Mouse (Mus musculus) midbrain, embryonic 14.5 days (tissue): Measurements from ENCODE around the gene Esr1. TPM values are rescaled to one million over a fixed set of nuclear protein-coding genes. Genes with fewer than 3 reads are reported as not detected.
"Not testable (repeated sequence)": the region's sequence is repeated elsewhere in the genome, so short reads cannot be mapped to it uniquely, and the experiment has no call there.

Experiments used
- ATAC-seq: fragments of 200-750 bp; cut with Nextera tagmentation; 2 replicates; pipeline ENCODE4 v1.8.0; 2017; ENCODE audit warnings: moderate number of reproducible peaks, moderate library complexity; ENCODE audit not compliant: low FRiP score, low TSS enrichment
- DNase-seq: peaks from one replicate; pipeline ENCODE4 v3.0.0-alpha.2; 2015
- H3K27ac ChIP-seq: fragments of 300-500 bp; sonication (generic); replicated peaks from 2 replicates; pipeline ENCODE4 v1.5.1; 2014; ENCODE audit warnings: mild to moderate bottlenecking, low read depth, low read length, moderate library complexity
- H3K27me3 ChIP-seq: fragments of 300-500 bp; sonication (generic); 2 replicates; pipeline ENCODE4 v1.6.1; 2014; ENCODE audit warnings: low read length, control low read depth, mixed read lengths; ENCODE audit not compliant: control insufficient read depth, insufficient read depth
- H3K36me3 ChIP-seq: fragments of 300-500 bp; sonication (generic); 2 replicates; pipeline ENCODE4 v1.6.1; 2014; ENCODE audit warnings: low read length, control low read depth; ENCODE audit not compliant: control insufficient read depth, insufficient read depth
- H3K4me1 ChIP-seq: fragments of 300-500 bp; sonication (generic); 2 replicates; pipeline ENCODE4 v1.6.1; 2014; ENCODE audit warnings: mild to moderate bottlenecking, antibody characterized with exemption, low read length, control low read depth; ENCODE audit not compliant: control insufficient read depth, insufficient read depth
- H3K4me2 ChIP-seq: fragments of 300-500 bp; sonication (generic); 2 replicates; pipeline ENCODE4 v1.6.1; 2014; ENCODE audit warnings: mild to moderate bottlenecking, low read length, moderate library complexity
- H3K4me3 ChIP-seq: fragments of 300-500 bp; sonication (generic); replicated peaks from 2 replicates; pipeline ENCODE4 v1.5.1; 2014; ENCODE audit warnings: low read depth, low read length
- H3K9ac ChIP-seq: fragments of 300-500 bp; sonication (generic); replicated peaks from 2 replicates; pipeline ENCODE4 v1.6.1; 2014; ENCODE audit warnings: mild to moderate bottlenecking, low read length, moderate library complexity
- H3K9me3 ChIP-seq: fragments of 300-500 bp; sonication (generic); 2 replicates; pipeline ENCODE4 v1.6.1; 2016; ENCODE audit warnings: low read length, control low read depth, mixed read lengths; ENCODE audit not compliant: control insufficient read depth
- WGBS: fragments of 180-500 bp; shearing (Covaris S2); extraction: QIAGEN DNeasy Blood & Tissue Kit; methylation state at CpG from one replicate; pipeline ENCODE4 v1.1.7; 2014; 5-methylcytosine and 5-hydroxymethylcytosine counted together
- polyA plus RNA-seq: library from polyadenylated mRNA; unstranded; fragments of >200 nt; fragmentation: Nextera tagmentation; extraction: Ambion mirVana; gene quantifications from 2 replicates; pipeline ENCODE4 v1.2.1, GENCODE M21; 2014

The Esr1 gene
- polyA plus RNA-seq, 1 experiment from 2014 or later: 0.30 TPM

- ATAC-seq (no peak), DNase-seq (no peak)
- no peak overlapping the region for H3K9ac ChIP-seq
- no peak overlapping the region for H3K27ac ChIP-seq
- H3K36me3 ChIP-seq: no peaks in the 10 kb centered on the region
- H3K27me3 ChIP-seq: no peaks in the 10 kb centered on the region
- no peak overlapping the region for H3K4me2 ChIP-seq
- no peak overlapping the region for H3K4me3 ChIP-seq
- no peaks in the 10 kb centered on the region for H3K9me3 ChIP-seq
- no peaks in the 10 kb centered on the region for H3K4me1 ChIP-seq
- 92% methylated on average over 2 of the region's 2 CpGs for WGBS
Observed at GRCm38 (mm10) chr10:4738311-4738710, 126.9 kb downstream of the Esr1 start.

DNA sequence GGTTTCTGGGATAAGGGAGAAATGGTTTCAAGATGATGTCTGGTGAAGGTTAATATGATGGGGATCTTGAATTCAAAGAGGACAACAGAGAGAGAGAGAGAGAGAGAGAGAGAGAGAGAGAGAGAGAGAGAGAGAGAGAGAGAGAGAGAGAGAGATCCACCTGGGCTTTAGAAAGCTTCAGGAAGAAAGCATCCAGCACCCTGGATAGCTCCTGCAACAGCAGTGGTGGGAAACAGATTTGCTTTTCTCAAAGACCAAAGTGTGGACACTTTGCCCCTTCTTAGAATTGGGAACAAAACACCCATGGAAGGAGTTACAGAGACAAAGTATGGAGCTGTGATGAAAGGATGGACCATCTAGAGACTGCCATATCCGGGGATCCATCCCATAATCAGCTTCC is 139.7 kb downstream of the Esr1 start:
- H3K27ac ChIP-seq, H3K4me2 ChIP-seq, H3K9ac ChIP-seq, DNase-seq, H3K9me3 ChIP-seq, ATAC-seq, H3K36me3 ChIP-seq, H3K4me1 ChIP-seq, H3K4me3 ChIP-seq, H3K27me3 ChIP-seq: not testable (repeated sequence)
- WGBS: 25% methylated on average over 1 of the region's 1 CpGs

DNA sequence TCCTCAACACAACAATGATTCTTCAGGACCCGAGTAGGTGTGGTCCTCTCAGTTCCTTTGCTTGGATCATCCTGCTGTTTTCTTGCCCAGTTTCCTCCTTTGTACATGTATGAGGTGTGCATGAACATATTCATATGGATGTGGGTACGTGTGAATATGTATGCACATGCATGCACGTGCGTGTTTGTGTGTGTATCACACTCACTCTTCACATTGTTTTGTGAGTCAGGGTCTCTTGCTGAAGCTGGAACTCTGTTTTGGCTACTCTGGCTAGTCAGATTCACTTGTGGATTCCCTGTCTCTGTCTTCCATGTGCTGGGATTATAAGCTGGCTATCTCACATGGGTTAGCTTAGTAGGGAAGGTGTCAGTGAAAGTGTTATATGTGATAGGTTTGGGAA is 141.6 kb downstream of the Esr1 start:
- Histone ChIP-seq H3K4me3 (no peak overlapping the region), H3K27me3 (no peaks in the 10 kb centered on the region), H3K9ac (no peak overlapping the region), H3K4me1 (no peaks in the 10 kb centered on the region), H3K36me3 (no peaks in the 10 kb centered on the region), H3K9me3 (no peaks in the 10 kb centered on the region), H3K27ac (no peak overlapping the region), H3K4me2 (no peak overlapping the region)
- 90% methylated on average over 4 of the region's 4 CpGs for WGBS
- ATAC-seq: no peak
- no peak for DNase-seq

- H3K4me3 ChIP-seq: no peak overlapping the region
- no peaks in the 10 kb centered on the region for H3K4me1 ChIP-seq
- H3K9ac ChIP-seq: no peak overlapping the region
- no peaks in the 10 kb centered on the region for H3K27me3 ChIP-seq
- no peak overlapping the region for H3K4me2 ChIP-seq
- no peak for ATAC-seq
- no peak overlapping the region for H3K27ac ChIP-seq
- no peaks in the 10 kb centered on the region for H3K9me3 ChIP-seq
- DNase-seq: no peak
- no peaks in the 10 kb centered on the region for H3K36me3 ChIP-seq
- 89% methylated on average over 3 of the region's 3 CpGs for WGBS
Observed at GRCm38 (mm10) chr10:4775541-4775940, 164.1 kb downstream of the Esr1 start.

DNA sequence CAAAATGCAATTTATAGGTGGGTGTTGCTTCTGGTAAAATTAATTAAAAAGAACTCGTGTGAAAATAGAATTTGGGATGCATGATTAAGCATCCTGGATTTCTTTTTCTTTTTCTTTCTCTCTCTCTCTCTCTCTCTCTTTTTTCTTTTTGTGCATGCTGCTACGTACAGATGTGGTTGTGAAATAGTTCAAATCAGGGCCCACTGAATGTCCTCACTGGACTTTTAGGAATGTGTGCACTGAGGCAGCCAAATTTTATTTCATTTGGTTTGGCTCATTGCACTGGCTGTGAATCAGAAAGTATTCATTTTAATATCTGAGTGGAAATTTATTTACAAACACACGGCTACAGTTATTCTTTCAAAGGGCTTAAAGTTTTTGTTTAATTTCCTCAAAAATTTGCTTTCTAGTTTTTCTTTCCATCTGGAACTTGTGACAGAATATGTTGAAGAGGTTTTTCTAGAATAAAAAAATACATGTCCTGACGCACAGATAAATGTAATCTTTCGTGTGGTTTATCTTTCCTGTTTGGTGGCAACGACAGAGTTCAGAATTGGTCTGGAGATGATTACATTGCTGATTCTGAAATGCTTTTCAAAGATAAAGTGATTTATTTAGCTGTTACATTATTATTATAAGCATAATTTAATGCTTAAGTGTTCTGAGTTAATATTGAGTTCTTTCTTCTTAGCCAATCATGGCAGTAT is 164.8 kb downstream of the Esr1 start:
- H3K4me2 ChIP-seq: no peak overlapping the region
- H3K9ac ChIP-seq: no peak overlapping the region
- H3K36me3 ChIP-seq: no peaks in the 10 kb centered on the region
- no peaks in the 10 kb centered on the region for H3K9me3 ChIP-seq
- no peaks in the 10 kb centered on the region for H3K27me3 ChIP-seq
- ATAC-seq (no peak), DNase-seq (no peak)
- H3K27ac ChIP-seq: no peak overlapping the region
- no peak overlapping the region for H3K4me3 ChIP-seq
- no peaks in the 10 kb centered on the region for H3K4me1 ChIP-seq
- 85% methylated on average over 6 of the region's 6 CpGs for WGBS

- H3K36me3 ChIP-seq: no peaks in the 10 kb centered on the region
- no peak for ATAC-seq
- no peaks in the 10 kb centered on the region for H3K9me3 ChIP-seq
- H3K27me3 ChIP-seq: no peaks in the 10 kb centered on the region
- H3K27ac ChIP-seq: no peak overlapping the region
- WGBS: 84% methylated on average over 4 of the region's 4 CpGs
- no peak overlapping the region for H3K9ac ChIP-seq
- no peak overlapping the region for H3K4me2 ChIP-seq
- no peak overlapping the region for H3K4me3 ChIP-seq
- no peaks in the 10 kb centered on the region for H3K4me1 ChIP-seq
- DNase-seq: no peak
Observed at GRCm38 (mm10) chr10:4776714-4777090, 165.3 kb downstream of the Esr1 start.

DNA sequence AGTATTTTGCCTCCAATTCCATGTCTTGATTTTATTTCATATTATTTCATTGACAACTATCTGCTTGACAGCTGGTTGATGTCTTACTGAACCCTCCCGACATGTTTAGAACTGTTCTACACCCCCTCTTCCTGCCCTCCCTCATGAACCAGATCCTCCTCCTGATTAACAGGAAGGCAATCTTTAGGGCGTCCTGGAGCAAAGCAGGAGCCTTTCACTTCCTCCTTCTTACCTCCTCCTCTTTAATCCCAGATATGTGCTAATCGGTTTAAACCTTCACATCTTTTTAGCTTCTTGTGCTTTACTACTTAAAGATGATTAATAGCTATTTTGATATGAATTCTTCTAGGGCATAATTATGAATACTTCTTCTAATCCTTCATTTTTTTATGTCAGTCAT is 166.6 kb downstream of the Esr1 start:
- Histone ChIP-seq H3K27ac (no peak overlapping the region), H3K36me3 (no peaks in the 10 kb centered on the region), H3K9ac (no peak overlapping the region), H3K4me1 (no peaks in the 10 kb centered on the region), H3K9me3 (no peaks in the 10 kb centered on the region), H3K4me2 (no peak overlapping the region), H3K27me3 (no peaks in the 10 kb centered on the region), H3K4me3 (no peak overlapping the region)
- 61% methylated on average over 3 of the region's 3 CpGs for WGBS
- no peak for ATAC-seq
- no peak for DNase-seq

DNA sequence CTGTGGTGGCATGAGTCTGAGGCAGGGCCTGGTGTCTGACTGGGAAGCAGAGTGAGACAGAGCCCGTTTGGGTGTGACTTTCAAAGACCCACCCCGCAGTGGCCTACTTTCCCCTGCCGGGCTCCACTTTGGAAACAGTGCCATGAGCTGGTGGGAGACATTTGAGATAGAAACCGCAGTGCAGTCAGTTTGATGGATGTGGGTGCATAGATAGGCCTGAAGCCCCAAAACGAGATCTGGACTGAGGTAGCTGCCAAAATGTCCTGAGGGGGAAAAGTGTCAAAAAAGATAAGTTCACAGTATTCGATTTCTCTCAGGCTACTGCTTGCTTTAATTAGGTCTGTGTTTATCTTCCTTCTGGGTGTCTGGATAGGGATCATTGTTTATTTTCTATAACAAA is 169.5 kb downstream of the Esr1 start:
- no peak for DNase-seq
- no peaks in the 10 kb centered on the region for H3K9me3 ChIP-seq
- H3K4me1 ChIP-seq: no peaks in the 10 kb centered on the region
- H3K27me3 ChIP-seq: no peaks in the 10 kb centered on the region
- H3K27ac ChIP-seq: no peak overlapping the region
- WGBS: 74% methylated on average over 6 of the region's 6 CpGs
- no peaks in the 10 kb centered on the region for H3K36me3 ChIP-seq
- H3K4me3 ChIP-seq: no peak overlapping the region
- no peak overlapping the region for H3K4me2 ChIP-seq
- no peak overlapping the region for H3K9ac ChIP-seq
- ATAC-seq: no peak

DNA sequence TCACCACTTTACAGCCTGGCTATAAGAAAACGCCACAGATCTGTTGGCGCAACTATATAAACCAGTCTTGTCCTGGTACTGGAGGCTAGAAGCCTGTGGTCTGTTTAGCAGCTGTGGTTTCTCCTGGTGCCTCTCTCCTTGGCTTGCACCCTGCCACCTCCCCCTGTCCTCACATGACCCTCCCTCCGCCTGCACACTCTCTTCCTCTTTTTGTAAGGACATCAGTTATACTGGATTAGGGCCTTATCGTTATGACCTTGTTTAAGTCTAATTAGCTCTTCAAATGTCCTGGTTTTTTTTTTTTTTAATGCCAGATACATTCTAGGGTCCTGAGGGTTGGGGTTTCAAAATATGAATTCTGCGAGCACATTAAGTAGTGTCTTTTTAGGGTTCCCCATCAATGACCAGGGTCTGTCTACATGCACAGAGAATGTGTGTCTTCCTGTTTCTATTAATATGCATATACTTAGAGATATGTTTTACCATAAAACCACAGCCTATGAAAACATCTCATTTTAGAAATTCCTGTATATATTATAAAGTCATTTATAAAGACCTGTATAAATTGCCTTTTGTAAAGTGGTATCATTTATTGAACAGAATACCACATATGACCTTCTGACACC is 175.7 kb downstream of the Esr1 start:
- no peaks in the 10 kb centered on the region for H3K36me3 ChIP-seq
- WGBS: 93% methylated on average over 5 of the region's 5 CpGs
- no peaks in the 10 kb centered on the region for H3K9me3 ChIP-seq
- H3K4me3 ChIP-seq: no peak overlapping the region
- H3K4me1 ChIP-seq: no peaks in the 10 kb centered on the region
- DNase-seq (no peak), ATAC-seq (no peak)
- H3K9ac ChIP-seq: no peak overlapping the region
- no peak overlapping the region for H3K4me2 ChIP-seq
- H3K27me3 ChIP-seq: no peaks in the 10 kb centered on the region
- no peak overlapping the region for H3K27ac ChIP-seq
